In the genomic region with DNA sequence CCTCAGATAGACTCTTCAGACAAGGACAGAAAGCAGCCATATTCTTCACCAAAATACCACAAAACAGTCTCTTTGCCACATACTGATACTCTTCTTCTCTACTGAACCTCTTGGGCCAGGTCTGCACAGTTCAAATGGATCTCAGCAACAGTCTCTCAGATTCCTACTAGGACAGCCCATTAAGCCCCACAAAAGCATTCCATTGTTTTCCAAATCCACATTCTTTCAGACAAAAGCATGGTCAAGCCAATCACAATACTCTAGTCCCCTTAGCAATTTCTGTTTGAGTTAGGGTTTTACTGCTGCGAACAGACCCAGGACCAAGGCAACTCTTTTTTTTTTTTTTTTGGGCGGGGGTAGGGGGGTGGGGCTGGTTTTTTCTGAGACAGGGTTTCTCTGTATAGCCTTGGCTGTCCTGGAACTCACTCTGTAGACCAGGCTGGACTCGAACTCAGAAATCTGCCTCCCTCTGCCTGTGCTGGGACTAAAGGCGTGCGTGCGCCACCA, we compare ENCODE assay signal across 25 mouse cellular contexts. TPM values are rescaled to one million over a fixed set of nuclear protein-coding genes. Genes with fewer than 3 reads are reported as not detected.
DNase-seq lines count a peak whose midpoint lies in the region; ATAC-seq and TF ChIP-seq lines count a peak whose summit lies in the region.
"Had no signal": no experiment of that assay in that cellular context is flagged by ENCODE, and none has a peak within 500 bp of the region (broad histone marks: within the 10 kb centered on the region; RNA-seq: fewer than 3 reads in every experiment).

No protein-coding gene starts in this region.

- in situ Hi-C loops in ES-E14 (cut with MboI; ENCODE audit: low sequenced_read_pairs in 2 of 2, unreplicated experiment in 2 of 2): no loop called here

- H3K9me3 ChIP-seq in ES-Bruce4 (replicated peaks; ENCODE audit: control insufficient read depth, insufficient read depth, low read length, poor library complexity, severe bottlenecking): no peaks in the 10 kb centered on the region
- H3K9me3 ChIP-seq in ES-E14 (ENCODE audit: control insufficient read depth, insufficient read depth, low read depth, low read length): no peaks in the 10 kb centered on the region
- H3K9me3 ChIP-seq: embryonic facial prominence, embryonic 13.5 days; embryonic facial prominence, embryonic 15.5 days; forebrain, embryonic 13.5 days; forebrain, embryonic 15.5 days had no signal

- H3K27ac ChIP-seq in ES-Bruce4 (ENCODE audit: insufficient read depth, low read length) (peak overlapping the region; percentile 89), ES-E14 (ENCODE audit: insufficient read depth, low read depth, low read length, poor library complexity, severe bottlenecking) (peak overlapping the region; percentile 96)
- H3K27ac ChIP-seq: embryonic facial prominence, embryonic 13.5 days; embryonic facial prominence, embryonic 15.5 days; forebrain, embryonic 13.5 days; forebrain, embryonic 15.5 days had no signal

- TF ChIP-seq POLR2A in ES-Bruce4 (IDR thresholded peaks at IDR 0.05; ENCODE audit: insufficient read depth, low read length): no peak

- ATAC-seq in inflammation-experienced regulatory T-cells, adult 6 months: no peak
- ATAC-seq: forebrain, embryonic 13.5 days; forebrain, embryonic 15.5 days; forebrain, postnatal 0 days; Patski had no signal

- H3K4me1 ChIP-seq in ES-Bruce4 (ENCODE audit: control insufficient read depth, insufficient read depth, low read length) (peaks cover 3% of the 10 kb centered on the region), ES-E14 (ENCODE audit: control insufficient read depth in 2 of 2, insufficient read depth in 2 of 2, low read length in 2 of 2, poor library complexity in 1 of 2) (peaks cover 0 to 5% of the 10 kb centered on the region in 2 experiments; a peak in 2 of 4 replicates)
- H3K4me1 ChIP-seq: embryonic facial prominence, embryonic 13.5 days; embryonic facial prominence, embryonic 15.5 days; forebrain, embryonic 13.5 days; forebrain, embryonic 15.5 days had no signal

- DNase-seq in ES-E14 (ENCODE audit: low read depth, low spot score) (peak; percentile 57), R1 (ENCODE audit: low read depth, low spot score) (peak; percentile 96), ZHBTc4 (ENCODE audit: low read depth, low spot score) (peak; percentile 89)
- no peak for DNase-seq in thymus, postnatal 4 days
- DNase-seq in layer of hippocampus, postnatal 36 days: no peak
- no peak for DNase-seq in layer of hippocampus, postnatal 14 days (ENCODE audit: low spot score in 2 of 2)
- DNase-seq: adrenal gland, adult 2 months; adrenal gland, postnatal 10 days; adrenal gland, postnatal 36 days; cerebellum, adult 11-12 months; cerebellum, adult 2 months; cerebellum, adult 9-10 months; cerebellum, postnatal 10 days; cerebellum, postnatal 25 days; embryo, embryonic 11 days; forebrain, postnatal 0 days had no signal

- no peak for TF ChIP-seq CTCF in ES-Bruce4 (IDR thresholded peaks at IDR 0.05; ENCODE audit: low read depth, low read length)

- TF ChIP-seq EP300 in ES-Bruce4 (IDR thresholded peaks at IDR 0.05; ENCODE audit: insufficient read depth, low read depth, low read length): no peak

- peaks cover 6% of the 10 kb centered on the region; the same call in 1 of the 2 replicates for H3K36me3 ChIP-seq in ES-Bruce4 (ENCODE audit: control insufficient read depth, insufficient read depth, low read length, poor library complexity, severe bottlenecking)
- no peaks in the 10 kb centered on the region; the same call in 1 of the 2 replicates for H3K36me3 ChIP-seq in ES-E14 (ENCODE audit: control insufficient read depth, insufficient read depth, low read length, poor library complexity, severe bottlenecking)
- H3K36me3 ChIP-seq: embryonic facial prominence, embryonic 15.5 days; forebrain, embryonic 15.5 days had no signal

- H3K4me3 ChIP-seq in ES-Bruce4 (ENCODE audit: low read depth, low read length) (no peak overlapping the region; the same call in 1 of the 2 replicates), ES-E14 (ENCODE audit: insufficient read depth in 1 of 2, low read depth in 1 of 2, low read length in 2 of 2, poor library complexity in 1 of 2, severe bottlenecking in 1 of 2) (peak overlapping the region in 1 of 2 experiments; percentile 37; a peak in 2 of 4 replicates)
- H3K4me3 ChIP-seq: embryonic facial prominence, embryonic 13.5 days; embryonic facial prominence, embryonic 15.5 days; erythroblast, embryonic 14.5 days; forebrain, embryonic 13.5 days; forebrain, embryonic 15.5 days had no signal

- H3K9ac ChIP-seq in ES-Bruce4 (ENCODE audit: low read depth, poor library complexity, severe bottlenecking) (no peak overlapping the region), ES-E14 (ENCODE audit: insufficient read depth, low read depth, low read length, poor library complexity, severe bottlenecking) (peak overlapping the region; percentile 31; the same call in 1 of the 2 replicates)
- H3K9ac ChIP-seq: embryonic facial prominence, embryonic 13.5 days; embryonic facial prominence, embryonic 15.5 days; forebrain, embryonic 13.5 days; forebrain, embryonic 15.5 days; forebrain, postnatal 0 days had no signal

- H3K27me3 ChIP-seq in ES-Bruce4 (ENCODE audit: control insufficient read depth, insufficient read depth, low read length, poor library complexity, severe bottlenecking): no peaks in the 10 kb centered on the region
- H3K27me3 ChIP-seq: embryonic facial prominence, embryonic 13.5 days; embryonic facial prominence, embryonic 15.5 days; forebrain, embryonic 13.5 days; forebrain, embryonic 15.5 days; Patski had no signal

TF ChIP-seq in ES-E14, 5 proteins besides CTCF, POLR2A, EP300 and RAD21:
- peak; percentile 95 for TF ChIP-seq ZNF384 (IDR thresholded peaks at IDR 0.05; ENCODE audit: low read depth, low read length)
- 0 out of 2 replicates have a peak, but pooled peaks have one; percentile 36 for TF ChIP-seq CHD2 (IDR thresholded peaks at IDR 0.05; ENCODE audit: low read depth, low read length)
- TF ChIP-seq ZC3H11A (IDR thresholded peaks at IDR 0.05; ENCODE audit: borderline replicate concordance, low read depth, low read length): no peak

RNA-seq across cellular contexts. Expression of a gene that starts 10.4 kb away (rescaled TPM):
- 4.4 and 5.5 TPM in 2 replicates for polyA plus RNA-seq in ES-Bruce4 (2011; ENCODE audit: insufficient read depth, insufficient read length, low read depth, missing spikeins)
- total RNA-seq in ES-E14 (2012; rRNA removed): 9.4 and 10.1 TPM in 2 replicates
- 1 to 10 TPM; 4.8 to 7.6 (median 5.0) TPM for polyA plus RNA-seq in inflammation-experienced regulatory T-cells, adult 6 months (2017; shearing (Covaris generic))
- total RNA-seq in layer of hippocampus, postnatal 36 days (2021): not detected
- total RNA-seq in layer of hippocampus, postnatal 14 days (2021): not detected
- polyA plus RNA-seq: cerebellum, adult 2 months; cortical plate, adult 2 months had no signal

RNA-seq across cellular contexts. Expression of a gene that starts 19.4 kb away (rescaled TPM):
- 56.4 and 59.8 TPM in 2 replicates for polyA plus RNA-seq in ES-Bruce4 (2011; ENCODE audit: insufficient read depth, insufficient read length, low read depth, missing spikeins)
- total RNA-seq in ES-E14 (2012; rRNA removed): 17.6 and 23.4 TPM in 2 replicates
- polyA plus RNA-seq in inflammation-experienced regulatory T-cells, adult 6 months (2017; shearing (Covaris generic)): 10 to 100 TPM; 13.2 to 19.5 (median 18.1) TPM
- 10 to 100 TPM; 30.3 to 33.2 TPM for total RNA-seq in layer of hippocampus, postnatal 36 days (2021)
- 10 to 100 TPM; 33.8 to 34.8 TPM for total RNA-seq in layer of hippocampus, postnatal 14 days (2021)
- polyA plus RNA-seq: erythroblast, embryonic 14.5 days had no signal

Comparison
In these comparisons a context has a peak if more than half of its experiments do, and no peak if none do; other contexts are left out.
1. DNase-seq: peak in ES-E14 (single experiment), R1 (single experiment) and ZHBTc4 (single experiment); none in thymus, postnatal 4 days (single experiment), layer of hippocampus, postnatal 36 days (0 of 2) and layer of hippocampus, postnatal 14 days (0 of 2).